Mouse (Mus musculus) spleen, postnatal 4 days (tissue): Measurements from ENCODE around the gene Myh3.

Source experiments
- DNase-seq, 2 experiments: peaks; one replicate each; pipeline ENCODE4 v3.0.0; 2022; ENCODE audit warnings: low spot score in 2 of 2

The Myh3 gene

DNA sequence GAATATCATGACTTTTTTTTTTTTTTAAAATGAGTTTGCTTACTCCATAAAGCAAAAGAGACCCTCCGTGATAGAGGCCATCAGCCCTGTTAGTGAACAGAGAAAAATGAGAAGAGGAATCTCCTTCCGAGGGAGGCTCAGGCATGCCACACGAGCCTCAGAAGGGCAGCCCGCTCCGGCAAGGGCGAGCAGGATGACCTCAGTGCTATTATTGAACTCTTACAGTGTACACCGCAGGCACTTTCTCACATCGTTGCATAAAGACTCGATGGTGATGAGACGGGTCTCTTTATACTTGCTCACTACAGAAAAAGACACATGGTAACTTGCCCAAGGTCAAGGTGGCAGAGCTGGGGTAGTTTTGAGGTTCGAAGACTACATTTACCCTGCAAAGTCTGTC, 26.6 kb downstream of the Myh3 start:
- no peak for DNase-seq

DNA sequence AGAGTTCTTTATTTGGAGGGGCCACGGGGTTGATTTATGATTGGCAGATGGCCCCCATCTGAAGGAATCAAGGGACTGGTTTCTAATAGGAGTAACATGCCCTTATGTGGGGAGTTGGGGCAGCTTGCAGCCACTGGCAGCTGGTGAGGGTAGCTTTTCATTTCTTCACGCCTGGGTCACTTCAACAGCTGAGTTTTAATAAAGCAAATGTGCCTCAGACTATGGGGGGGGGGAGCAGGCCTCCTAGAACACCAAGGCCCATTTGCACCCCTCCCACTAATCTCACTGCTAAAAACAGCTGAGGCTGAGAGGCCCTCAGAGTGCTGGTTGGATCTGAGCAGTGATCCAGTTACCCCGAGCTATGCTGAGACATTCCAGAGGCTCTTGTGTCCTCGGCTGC, 27.6 kb downstream of the Myh3 start:
- no peak for DNase-seq

DNA sequence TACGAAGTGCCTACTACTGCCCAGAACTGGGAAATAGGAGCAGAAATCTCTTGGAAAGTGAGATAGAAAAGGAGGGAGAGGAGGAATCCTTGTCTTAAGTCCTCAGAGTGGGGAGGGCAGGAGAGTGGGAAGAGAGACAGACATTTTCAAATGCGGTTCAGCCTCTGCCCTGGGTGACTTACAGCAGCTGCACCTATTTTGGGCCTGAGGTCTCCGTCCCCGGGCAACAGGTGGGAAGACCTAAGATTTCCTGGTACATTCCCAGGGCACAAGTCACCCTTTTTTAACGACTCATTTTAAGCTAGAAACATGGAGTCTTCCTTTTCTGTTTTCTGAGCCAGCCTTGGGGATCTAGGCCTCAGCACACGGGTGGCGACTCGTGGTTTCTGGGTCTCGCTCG, 28.9 kb downstream of the Myh3 start:
- DNase-seq, result no peak

DNA sequence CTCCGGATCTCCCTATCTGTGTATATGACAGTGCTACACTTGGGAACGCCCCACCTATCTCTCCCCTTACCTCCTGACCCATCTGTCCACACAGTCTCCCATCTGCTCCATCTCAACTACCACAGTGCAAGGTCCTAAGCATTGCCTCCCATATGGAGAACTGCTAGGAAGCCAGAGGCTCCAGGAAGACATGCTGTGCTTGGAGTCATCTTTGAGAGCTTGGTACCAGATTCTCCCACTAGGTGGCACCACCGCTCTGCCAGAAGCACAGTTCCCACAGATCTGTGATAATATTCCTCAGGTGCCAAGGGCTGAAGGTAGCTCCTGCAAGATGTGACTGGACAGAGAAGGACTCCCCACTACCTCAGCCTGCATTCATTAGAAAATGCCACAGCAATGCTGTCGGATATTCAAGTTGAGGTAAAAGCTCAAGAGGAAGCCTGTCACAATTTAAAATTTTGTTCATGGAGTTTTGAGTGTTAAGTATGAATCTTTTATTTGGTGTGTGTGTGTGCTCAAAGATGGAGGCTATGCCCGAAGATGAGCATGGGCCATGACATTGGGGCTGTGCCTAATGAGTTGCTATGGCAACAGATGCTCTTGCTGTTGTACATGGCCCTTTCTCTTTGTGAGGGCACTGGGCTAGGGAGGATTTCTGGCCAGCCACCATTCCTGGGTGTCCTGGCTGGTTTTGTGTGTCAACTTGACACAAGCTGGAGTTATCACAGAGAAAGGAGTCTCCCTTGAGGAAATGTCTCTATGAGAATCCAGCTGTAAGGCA, 32.3 kb downstream of the Myh3 start:
- peak in 1 of 2 experiments; percentile 69 for DNase-seq

DNA sequence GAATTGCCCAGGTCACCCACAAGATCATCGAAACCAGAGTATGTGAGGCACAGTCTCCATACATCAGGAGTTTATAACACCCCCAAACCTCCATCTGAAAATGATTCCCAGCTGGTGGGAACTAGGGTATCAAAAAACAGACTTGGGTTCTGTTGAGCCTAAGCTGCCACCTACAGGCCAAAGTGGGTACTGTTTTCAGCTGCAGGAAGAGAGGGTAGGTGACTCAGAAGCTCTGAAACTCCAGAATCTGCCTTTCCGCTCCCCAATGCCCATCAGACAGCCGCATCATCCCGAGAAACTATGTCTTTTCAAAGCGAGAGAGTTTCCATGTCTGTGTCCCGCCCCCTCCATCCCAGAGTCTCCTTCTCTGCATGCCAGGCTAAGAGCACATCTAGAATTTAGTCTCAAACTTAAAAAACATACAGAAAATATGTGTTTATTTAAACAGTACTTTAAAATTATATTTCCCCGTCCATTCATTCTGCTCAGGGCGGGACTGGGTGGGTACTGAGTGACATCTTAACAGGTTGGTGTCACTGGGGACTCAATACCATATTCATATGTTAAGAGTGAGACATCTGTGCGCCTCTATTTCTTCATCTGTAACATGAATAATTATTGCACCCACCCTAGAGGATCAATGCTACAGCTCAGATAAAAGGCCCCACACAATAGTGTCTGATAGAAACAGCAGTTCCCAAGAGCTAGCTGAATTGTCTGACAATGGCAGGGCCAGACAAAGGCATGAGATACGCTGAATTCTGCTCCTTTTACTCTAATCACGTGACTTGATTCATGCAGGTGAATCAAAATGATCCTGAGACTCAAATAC, 34.1 kb downstream of the Myh3 start:
- DNase-seq, result peak; percentile 49 to 80

DNA sequence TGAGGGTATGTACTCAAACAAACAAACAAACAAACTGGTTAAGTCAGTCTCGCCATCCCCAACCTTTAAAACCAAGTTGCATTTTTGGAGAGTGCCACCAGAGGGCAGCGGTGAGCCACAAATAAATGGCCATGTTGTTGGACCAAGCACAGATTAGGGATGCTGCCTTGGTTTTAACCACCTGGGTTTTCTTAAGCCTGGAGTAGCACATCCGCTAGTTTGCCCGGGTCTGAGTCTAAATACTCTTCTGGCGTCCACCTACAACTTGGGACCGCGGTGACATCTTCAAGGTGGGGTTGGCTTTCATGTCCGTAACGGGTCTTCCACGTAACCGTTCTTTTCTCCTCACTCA, 34.7 kb downstream of the Myh3 start:
- peak; percentile 50 to 83 for DNase-seq

DNA sequence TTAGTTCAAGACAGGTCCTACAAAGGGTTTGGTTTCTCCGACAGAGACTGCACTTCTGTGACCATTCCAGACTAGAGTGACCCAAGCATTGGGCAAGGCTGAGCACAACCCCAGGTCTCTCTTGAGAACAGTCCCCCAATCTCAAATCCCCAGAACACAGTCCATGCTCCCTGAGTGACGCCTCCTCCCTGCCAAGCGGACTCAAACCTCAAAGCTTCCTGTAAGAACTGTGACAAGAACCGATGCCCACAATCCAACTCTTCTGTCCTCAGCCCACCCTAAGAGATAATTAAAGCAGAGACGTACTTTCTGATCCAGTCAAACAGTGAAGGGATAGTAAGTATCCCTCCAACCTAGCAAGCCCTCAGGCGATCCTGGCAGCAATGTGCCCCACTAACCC, 35.3 kb downstream of the Myh3 start:
- DNase-seq, result no peak

DNA sequence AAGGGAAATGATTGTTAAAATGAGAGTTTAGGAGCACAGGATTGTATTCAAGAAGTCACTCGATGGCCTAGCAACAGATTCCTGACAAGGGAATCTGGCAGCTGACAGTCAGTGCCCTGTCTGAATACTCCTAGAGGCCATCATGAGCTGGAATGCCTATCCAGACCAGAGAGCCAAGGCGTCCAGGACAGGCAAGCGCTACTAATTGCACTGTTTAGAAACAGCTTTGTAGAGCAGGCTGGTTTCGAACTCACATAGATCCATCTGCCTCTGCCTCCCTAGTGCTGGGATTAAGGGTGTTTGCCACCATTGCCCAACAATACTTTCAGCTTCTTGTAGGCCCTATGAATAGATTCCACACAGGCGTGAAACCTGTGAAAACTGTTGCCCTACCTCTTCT, 36.2 kb downstream of the Myh3 start:
- no peak for DNase-seq

DNA sequence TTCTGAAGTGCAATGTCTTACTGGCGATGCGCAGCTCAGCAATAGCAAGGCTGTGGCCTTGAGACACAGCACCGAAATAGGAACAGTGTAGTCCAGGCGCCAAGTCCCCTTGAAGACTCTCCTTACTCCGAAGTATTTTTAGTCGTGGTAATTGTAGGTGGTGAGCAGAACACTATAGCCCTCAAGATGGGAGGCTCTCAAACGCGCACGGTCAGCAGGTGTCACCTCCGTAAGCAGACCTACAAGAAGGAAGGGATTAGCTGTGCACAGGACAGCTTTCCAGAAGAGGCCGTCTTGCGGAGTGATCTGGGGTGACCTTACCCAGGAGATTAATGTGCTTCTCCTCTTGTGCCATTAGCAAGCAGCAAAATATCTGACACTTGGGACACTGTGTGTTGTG, 36.8 kb downstream of the Myh3 start:
- DNase-seq, result no peak

DNA sequence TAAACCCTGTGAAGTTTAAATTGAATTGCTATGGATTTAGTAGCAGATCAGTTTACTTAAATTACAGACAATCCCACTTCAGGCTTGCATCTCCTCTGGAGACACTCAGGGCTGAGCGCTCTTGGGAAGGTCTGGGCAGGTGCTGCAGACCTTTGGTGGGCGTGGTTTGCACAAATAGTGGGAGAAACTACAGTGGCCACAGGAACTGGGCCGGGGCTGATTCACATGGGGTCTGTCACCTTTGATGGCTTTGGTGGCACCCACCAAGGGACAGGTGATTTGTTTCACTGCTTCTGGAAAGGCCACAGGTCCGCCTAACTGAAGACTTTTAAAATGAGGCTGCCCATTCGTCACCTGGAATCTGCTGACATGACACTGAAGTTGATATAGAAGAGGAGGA, 38.6 kb downstream of the Myh3 start:
- DNase-seq, result no peak

DNA sequence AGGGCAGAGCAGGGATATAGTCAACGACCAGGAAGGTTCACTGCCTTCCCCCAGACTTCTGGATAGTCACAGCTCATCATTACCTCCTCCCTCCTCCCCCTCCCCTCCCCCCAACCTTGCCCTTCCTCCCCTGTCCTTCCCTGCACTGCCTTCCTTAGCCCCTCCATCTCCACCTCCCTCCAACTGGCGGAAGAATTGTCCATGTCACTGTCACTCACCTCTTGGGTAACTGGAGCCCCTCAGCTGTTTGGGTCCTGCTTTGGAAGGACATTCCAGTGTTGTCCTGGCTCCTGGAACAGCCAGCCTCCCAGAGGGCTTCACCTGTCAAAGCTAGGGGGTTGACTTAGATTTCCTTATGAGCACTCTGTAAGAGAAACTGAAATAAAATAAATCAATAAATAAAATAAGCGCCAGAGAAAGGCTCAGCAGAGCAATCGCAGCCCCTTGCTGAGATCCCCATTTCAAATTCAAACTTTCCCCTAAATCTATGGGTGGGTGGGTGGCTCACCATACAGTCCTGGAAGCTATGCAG, 41.5 kb downstream of the Myh3 start:
- no peak for DNase-seq

DNA sequence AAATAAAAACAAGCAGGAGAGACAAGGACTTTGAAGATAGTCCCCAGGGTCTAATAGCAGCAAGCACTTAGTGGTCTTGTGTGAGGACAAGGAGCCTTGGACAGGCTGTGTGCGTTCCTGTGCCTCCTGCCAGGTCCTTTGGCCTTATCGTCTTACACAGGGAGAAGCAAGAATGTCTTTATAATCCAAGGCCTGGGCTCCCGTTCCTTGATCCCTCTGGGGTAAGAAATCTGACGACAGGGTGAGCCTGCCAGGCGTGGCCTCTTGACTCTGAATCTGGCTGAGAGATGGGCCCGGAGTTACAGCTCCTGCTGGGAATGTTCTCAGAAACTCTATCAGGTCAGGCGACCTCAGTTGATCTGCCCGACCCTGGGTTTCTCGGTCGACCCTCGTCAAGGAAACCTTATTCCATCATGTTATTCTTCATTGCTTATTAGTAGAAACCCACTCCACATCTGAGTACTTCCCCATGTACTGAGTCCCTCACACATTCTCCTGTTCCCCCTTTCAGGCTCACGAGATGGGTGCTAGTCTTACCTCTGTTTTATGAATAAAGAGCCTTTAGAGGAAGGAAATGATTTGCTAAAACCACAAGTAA, 42.7 kb downstream of the Myh3 start:
- no peak for DNase-seq

DNA sequence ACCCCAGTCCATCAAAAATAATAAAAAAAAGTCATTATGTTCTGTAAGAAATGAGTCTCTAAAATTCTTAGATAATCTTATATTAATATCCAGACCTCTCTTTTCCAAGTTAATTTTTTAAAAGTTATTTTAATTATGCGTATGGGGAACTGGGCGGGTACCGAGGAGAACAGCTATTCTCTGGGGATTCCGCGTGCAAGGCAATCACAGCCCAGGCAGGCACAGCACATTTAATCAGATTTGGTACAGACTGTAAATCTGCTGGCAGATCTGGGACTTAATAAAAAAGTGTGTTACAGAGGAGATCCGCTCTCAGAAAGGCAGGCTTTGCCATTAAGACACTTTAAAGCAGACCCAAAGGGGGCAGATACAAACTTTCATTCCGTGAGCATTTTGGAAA, 46.8 kb downstream of the Myh3 start:
- no peak for DNase-seq

DNA sequence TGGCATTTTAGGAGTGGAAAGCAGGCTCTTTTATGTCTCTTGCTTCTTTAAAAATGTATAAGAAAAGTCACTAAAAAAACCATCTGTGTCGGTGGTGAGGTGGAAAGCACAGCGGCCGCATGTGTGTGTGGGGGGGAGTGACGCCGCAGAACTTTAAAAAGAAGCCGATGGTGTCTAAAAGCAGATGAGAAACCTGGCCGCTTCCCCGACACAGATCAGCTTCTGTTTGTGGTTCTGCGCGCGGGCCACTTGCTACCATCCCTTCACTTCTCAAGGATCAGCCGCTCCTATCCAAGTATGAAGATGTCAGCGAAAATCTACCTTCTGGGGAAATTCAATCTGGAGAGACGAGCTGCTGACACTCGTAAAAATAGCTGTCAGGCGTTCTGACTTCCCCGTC, 47.3 kb downstream of the Myh3 start:
- no peak for DNase-seq

DNA sequence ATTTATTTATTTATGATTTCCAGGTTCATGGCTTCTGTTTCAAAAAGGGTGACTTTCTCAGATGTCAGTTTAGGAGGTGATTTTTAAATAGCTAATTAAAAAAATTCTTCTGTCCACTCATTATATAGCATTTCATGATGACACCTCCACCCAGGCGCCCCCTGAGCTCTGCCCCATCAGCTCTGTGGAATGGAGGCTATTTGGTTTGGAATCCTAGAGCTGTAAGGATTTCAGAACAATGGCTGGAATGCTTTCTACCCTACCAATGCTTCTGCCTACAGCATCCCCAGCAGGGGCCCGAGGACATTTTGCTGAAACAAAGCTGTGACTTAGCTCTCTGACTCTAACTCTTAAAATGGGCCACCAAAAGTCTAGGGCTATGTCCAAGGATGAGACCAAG, 55.4 kb downstream of the Myh3 start:
- DNase-seq, result no peak

DNA sequence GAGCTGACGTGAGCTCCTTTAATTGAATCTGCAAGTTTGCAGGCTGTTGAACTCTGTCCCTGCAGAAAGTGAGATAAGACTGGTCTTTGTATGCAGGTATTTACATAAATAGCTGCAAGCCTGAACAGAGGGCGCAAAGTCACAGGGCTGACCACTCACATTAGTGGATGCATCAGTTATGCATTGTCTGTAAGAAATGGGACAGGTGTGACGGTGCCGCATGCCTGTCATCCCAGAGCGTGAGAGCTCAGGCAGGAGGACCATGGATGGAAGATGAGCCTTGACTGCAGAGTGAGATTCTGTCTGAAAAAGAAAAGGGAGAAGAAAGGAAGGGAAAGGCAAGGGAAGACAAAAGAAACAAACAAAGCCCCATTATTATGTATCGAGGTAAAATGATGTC, 56.6 kb downstream of the Myh3 start:
- no peak for DNase-seq

DNA sequence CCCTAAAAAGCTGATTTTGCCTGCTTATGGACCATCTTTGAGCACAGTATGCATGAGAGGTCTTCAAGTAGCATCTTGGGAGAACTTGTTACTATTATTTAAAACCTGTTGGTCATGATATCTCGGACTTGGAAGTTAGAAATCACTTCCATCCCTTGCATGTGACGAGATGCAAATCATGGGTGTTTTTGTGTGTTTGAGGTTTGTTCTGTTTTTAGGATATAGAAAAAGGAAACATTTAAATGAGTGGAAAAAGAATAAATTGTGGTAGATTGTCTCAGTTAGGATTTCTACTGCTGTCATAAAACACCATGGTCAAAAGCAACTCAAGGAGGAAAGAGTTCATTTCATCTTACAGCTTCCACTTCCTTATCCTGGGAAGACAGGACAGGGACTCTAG, 57.4 kb downstream of the Myh3 start:
- DNase-seq, result no peak

DNA sequence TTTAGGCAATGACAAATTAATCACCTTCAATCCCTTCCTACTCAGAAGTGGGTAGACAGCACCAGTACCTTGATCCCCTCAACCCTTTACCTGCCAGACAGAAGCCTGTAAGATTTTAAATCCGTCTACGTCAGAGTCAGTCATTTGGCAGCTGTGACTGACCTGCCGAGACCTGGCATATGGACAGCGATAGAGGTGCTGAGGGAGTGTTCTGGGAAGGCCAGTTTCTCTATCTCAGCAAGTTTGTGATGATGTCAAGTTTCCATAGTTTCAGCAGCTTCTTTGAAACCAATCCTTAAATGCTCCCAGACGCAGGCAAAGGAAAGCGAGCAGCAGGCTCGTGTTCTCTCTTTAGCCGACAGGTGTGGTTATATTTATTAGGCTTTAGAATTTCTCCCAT, 61.5 kb downstream of the Myh3 start:
- no peak for DNase-seq

DNA sequence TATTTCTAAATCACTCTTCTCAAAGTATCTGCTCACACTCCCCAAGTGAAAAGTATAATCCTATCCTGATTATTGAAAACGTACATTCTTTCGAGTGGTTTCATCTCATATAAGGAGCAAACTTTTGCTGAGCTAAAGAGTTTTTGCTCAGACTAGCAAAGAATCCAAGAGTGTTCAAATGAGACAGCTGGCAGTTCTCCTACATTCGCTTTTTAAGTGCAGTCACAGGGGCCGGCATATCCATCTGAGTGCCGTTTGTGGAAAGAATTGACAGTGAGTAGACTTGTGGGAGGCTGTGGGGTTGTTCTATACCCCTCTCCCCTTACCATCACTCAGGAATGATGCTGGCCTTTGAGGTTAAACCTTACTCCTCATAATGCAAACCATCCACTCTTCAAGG, 62.1 kb downstream of the Myh3 start:
- no peak for DNase-seq

DNA sequence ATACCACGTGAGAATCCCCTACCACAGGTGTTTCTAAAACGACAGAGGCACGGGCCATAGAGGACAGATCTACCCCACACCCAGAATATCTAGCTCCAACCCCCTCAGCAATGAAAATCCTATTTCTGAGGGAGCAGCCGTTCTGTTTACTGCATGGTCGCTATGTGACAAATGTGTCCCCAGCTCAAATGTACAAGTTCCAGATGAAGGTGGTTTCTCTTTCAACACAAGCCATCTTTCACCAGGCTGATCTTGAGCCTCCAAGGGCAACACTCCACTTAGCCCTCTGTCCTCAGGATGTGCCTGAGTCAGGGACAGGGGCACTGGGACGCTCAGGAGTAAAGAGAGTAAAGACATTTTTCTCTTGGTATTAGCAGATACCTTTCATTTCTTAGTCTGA, 62.9 kb downstream of the Myh3 start:
- no peak for DNase-seq

DNA sequence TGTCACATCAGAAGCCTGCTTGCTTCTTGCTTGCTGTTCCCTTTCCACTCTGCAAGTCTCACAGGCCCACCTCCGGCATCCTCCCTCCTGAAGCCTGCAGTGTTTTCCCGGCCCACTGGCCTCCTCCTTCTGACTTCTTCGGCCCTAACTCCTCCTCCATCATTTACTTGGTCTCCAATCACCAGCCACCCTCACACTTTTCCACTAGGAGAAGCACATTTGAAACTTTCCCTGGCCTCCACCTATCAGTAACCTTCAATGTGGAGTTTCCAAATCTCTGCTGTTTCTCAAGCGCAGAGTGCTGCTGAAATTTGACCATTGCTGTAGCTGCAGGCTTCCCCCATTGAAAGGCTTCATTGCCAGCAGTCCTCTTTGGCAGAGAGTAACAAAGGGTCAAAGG, 63.9 kb downstream of the Myh3 start:
- no peak for DNase-seq

DNA sequence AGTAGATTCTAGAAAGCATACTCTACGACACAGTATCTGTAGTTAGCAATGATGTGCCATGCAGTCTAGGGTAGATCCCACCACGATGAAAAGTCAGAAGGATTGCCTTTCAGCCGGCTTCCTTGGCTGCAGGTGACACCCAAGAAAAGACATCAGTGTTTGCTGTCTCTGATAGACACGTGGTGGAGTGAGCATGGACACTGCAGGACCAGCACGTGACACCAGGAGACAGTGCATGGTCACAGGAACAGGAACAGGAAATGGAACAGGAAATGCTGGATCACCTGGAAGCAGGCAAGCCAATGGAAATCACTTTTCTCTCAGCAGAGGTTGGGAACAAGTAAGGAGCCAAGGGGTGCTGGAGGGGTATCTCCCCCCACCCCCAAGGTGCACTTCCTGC, 65.0 kb downstream of the Myh3 start:
- no peak for DNase-seq
